Mouse (Mus musculus) urinary bladder, postnatal 36 days (tissue): ENCODE data around the gene Tcirg1.

Experiments
- DNase-seq, 2 experiments: peaks; one replicate each; pipeline ENCODE4 v3.0.0; 2022; ENCODE audit warnings: low spot score in 2 of 2, mixed read lengths in 1 of 2

The Tcirg1 gene

DNA sequence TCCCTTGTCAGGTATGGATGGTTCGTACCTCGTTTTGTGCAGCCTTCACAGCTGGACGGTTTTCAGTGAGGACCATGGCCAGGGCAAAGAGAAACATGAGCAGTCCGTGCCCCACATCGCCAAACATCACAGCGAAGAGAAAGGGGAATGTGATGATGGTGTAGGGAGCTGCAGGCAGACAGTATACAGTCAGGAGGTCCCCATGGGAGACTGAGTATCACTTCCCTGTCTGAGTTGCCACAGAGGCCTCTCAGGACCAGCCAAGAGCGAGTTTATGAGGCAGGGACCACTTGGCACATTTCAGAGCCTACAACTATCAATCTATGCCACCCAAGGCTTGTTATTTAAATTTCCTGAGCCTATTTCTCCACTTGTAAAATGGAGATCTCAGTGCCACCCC is 8.0 kb downstream of the Tcirg1 start:
- no peak for DNase-seq

DNA sequence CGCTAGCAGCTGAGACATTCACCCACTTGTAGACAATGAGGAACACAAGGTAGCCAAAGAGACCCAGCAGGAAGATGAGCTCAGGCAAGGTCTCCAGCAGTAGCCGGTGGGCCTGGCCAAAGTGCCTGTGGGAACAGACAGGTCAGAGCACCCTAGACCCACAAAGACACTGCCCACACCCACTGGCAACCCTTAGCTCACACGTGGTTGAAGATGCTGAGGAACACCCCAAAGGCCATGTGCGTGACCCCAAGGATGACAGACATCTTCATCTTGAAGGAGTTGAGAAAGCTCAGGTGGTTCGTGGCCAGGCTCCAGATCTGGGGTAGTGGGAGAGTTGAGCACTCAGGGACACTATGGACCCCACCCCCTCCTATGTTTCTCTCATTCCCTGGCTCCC is 9.4 kb downstream of the Tcirg1 start:
- DNase-seq, result no peak

DNA sequence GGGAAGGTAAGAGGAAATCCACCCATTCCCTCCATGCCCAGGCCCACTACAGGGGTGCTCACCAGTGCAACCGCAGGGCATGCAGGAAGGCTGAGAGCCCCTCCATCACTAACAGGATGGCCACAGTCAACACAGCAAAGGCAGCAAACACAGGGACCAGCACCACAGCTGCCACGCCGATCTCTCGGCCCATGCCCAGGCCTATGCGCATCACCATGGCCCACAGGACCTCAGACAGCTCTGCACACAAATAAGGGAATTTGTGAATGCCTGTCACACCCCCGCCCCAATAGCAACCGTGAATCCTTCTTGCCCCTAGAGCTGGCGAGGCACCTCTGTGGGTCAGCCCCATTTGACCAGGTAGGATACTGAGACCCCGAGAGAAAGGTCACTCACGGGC is 10.7 kb downstream of the Tcirg1 start:
- DNase-seq, result no peak

DNA sequence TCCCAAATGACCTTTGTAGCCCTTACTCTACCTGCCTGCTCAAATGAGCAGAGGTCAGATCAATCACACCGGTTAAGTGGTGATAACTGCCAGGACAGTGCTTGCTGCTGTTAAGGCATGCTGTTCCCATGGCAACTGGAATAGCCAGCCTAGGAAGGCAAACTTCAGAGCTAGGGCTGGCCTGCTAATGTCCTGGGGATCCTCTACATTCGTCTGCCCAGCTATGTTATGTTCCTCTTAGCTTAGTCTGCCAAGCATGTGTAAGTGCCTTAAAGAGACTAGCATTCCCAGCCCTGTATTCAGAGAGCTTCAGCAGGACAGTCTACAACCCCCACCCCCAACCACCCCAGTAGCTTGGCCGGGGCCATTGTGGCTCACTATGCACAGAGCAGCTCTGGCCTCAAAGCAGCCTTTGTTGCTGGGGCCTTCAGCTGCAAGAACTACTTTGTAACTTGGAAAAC is 11.7 kb downstream of the Tcirg1 start:
- DNase-seq, result no peak

DNA sequence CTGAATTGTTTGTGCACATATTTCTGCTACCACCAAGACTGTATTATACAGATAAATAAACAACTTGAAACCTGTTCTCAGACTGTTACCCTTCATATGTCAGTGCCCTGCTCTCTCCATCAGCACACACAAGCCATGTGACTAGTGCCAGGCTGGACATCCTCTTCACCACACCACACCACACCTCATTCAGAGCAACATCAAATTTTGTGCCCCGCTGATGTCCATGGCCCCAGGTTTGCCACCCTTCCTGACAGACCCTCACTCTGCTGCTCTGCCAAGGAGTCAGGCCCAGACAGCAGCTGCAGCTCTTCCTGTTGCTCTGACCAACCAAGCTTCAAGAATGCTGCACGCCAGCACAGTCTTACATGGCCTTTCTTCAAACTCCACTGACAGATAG is 12.6 kb downstream of the Tcirg1 start:
- DNase-seq, result no peak

DNA sequence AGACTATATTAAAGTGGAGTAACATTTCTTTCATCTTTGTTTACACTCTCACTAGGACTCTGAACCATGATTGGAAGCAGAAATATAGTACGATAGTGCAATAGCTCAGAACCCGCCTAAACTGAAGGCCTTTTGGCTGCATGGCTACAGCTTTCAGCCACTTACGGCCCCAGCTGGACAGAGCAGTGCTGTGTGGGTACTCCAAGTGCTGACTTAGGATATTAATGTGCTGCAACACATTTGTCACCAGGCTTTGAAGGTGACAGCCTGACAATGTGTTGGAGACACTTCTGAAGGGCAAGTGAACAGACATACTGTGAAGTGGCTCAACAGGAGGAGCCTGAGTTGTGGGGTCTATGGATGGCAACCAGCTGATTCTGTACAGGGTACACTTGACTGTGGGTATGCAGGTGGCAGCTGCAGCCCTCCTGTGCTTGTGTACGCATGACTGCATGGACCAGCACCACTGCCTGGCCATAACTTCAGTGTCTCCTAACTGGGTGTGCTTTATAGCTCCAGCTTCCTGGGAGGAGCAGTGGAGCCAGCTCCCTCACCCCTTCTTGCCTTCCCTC is 13.3 kb downstream of the Tcirg1 start:
- no peak for DNase-seq

DNA sequence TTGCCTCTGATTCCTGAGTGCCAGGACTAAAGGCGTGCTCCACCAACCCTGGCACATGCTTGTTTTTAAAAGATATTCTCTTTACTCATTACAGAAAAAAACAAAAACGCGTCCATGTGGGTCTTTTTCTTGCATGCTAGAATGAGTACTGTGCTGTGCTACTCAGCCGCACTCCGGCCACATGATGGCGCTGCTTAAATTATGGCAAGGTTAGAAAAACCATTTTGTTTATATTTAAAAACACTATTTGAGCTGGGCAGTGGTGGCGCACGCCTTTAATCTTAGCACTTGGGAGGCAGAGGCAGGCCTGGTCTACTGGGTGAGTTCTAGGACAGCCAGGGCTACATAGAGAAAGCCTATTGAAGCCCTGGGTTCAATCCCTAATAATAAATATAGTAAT is 16.8 kb downstream of the Tcirg1 start:
- no peak for DNase-seq

DNA sequence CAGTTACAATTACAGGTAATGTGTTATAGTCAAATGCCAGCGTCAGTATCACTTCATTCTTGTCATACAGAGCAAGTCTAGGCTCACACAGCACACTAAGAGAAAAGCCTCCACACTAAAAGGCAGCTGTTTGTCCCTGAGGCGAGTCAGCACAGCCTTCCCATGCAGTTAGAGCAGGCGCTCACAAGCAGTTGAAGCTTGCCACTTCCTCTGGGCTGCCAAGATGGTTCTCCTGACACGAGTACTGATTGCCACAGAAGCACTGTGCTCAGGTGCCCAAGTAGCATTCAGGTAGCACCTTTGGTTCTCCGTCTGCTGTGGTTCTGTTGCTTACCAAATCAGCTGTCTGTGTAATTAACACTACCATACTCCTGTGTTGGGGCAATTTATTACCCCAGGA is 17.8 kb downstream of the Tcirg1 start:
- DNase-seq, result no peak

DNA sequence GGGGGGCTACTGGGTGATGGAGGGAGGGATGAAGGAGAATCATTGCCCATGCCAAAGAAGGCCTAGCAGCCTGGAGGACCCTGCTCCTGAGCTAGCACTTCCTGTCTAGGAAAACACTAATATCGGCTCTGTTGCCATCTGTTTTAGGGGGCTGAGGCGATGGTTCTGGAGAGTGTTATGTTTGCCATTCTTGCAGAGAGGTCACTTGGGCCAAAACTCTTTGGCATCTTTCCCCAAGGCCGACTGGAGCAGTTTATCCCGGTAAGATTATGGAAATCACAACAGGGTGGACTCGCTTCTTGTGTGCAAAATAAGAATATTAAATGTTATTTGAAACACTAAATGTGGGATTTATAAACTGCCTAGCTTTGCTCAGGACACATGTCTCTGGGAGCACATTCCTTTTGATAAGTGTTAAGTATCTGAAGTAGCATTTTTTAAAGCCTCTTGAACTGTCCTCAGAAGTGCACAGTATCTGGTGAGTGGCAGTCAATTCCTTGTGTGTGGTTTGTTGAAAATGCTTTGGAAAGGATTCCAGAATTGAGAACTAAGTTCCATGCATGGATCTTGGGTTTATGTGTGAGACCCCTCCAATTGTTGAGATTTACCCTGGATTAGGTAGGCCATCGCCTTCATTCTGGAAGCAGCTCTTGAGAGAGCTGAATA is 22.5 kb downstream of the Tcirg1 start:
- no peak for DNase-seq

DNA sequence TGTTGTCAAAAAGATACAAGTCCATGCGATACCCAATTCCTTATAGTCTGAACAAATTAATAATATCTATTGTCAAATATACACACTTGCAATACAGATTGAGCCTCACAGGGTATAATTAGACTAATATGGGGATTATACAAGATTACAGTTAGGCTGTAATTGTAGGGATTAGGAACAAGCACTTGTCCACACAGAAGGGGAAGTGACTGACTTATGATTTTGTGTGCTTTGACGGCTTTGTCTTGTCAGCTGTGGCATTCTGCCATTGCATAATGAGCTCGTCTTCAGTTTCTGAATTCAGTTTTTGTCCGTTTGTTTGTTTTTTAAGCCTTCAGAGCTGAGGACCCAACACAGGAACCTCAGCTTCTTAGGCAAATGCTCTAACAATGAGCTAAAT is 24.7 kb downstream of the Tcirg1 start:
- no peak for DNase-seq

DNA sequence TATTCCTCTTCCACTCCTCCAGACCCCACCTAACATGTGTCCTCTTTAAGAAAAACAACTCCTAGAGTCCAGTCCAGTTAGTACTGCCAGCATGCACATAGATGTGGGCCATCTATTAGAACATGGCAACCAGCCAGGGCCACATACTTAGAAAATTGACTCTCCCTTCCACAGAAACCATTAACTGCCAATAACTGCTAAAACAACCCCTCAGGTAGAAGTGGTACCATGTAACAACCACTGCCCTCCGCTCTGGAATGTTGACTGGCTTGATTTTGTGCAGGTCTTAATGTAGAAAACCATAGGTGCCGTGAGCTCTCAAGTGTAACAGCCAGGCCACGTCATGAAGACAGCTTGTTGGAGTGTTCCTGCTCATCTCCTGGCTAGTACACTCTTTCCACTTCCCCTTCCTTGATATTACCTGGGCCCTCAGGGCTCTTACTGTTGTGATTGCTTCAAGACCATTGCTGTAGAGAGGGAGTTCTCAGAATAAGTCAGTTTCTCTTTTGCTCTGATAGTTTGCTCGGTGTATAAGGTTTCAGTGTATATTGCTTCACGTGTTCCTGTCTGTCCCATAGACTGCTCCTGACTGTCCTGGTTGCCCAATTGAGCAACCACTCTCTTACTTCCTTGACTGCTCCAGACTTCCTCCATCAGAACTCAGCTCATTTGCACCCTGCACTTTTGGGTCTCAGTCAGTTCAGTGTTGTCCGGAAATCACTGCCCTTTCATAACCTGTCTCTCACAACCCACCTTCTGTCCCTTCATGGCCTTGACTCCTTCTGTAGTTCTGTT is 26.7 kb downstream of the Tcirg1 start:
- DNase-seq, result no peak

DNA sequence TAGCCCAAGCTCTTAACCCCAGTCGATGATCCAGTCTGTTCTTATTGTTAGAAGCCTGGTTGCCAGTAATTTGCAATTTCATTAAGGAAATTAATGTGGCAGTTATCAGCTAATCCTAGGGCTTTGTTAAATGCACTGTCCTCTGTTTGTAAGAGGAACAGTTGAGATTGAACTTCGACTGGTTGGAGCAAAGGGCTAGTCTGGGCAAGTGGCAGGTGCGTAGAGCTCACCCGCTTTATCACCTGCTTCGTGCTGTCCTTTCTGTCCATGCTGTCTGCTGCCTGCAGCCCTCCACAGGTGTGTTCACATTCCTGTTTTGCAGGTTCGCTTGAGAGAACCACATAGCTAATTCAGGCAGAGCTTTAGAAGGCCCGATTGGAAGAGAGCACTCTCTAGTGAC is 31.9 kb downstream of the Tcirg1 start:
- peak; percentile 14 to 19 for DNase-seq

DNA sequence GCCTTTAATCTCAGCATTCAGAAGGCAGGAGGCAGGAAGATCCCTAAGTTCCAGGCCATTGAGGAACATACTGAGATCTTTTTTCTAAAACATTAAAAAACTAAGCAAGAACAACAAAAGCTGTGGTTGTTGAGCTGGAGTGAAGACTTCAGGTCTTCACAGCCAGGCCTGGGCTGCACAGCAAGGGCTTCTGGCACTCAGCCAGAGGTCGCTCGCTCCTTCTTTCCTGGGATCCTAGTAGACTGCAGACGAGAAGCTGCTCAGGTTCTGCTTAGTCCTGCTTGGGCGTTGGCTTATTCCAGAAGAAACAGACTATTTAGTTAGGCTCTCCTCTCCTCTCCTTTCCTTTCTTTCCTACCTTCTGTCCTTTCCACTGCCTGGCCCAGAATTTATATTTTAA is 34.6 kb downstream of the Tcirg1 start:
- DNase-seq, result no peak

DNA sequence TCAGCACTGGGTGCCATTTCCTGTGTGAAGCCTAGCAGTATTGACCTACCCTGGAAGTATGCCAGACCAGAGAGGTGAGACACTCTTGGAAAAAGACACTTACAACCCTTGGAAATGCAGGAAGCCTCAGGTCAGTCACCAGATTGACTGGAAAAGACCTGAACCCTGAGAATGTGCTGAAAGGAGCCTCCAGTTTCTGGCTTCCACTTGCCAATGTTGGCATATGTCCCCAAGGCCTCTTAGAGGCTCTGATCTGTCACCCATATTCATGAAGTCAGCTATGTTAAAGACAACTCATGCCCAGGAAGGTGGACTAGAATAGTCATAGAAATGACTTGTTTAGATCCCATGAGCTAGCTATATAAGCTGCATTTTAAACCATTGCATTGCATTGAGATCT is 35.5 kb downstream of the Tcirg1 start:
- DNase-seq, result no peak

DNA sequence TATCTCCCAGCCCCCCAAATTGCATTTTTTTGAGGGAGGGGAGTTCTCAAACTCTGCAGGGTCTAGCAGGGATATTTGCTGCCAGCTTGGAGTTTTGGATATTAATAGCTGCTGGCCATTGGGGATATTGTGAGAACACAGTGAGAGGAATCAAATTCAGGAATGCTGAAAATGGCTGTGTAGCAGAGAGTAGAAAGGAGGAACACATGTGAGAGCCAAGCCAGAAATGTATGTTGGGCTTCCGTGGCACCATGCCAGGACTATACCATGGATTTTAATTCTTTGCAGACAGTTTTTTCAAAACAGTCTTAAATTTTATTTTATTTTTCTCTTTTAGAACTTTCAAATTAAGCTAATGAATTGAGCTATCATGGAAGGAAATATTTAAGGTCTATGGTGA is 38.6 kb downstream of the Tcirg1 start:
- no peak for DNase-seq

DNA sequence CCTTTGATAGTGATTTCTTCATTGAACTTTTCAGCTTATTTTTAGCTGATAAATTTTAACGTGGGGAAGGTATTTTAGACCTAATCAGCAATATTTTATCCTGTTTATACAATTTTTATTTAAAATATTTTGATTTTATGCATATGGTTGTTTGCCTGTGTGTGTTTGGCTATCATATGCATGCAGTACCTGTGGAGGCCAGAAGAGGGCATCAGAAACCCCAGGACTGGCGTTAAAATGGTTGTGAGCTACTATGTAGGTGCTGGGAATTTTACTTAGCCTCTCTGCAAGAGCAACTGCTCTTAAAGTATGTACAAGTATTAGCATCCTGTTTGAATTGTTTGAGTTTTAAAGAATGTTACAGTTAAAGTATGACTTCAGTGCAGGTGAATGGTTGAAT is 42.0 kb downstream of the Tcirg1 start:
- no peak for DNase-seq

DNA sequence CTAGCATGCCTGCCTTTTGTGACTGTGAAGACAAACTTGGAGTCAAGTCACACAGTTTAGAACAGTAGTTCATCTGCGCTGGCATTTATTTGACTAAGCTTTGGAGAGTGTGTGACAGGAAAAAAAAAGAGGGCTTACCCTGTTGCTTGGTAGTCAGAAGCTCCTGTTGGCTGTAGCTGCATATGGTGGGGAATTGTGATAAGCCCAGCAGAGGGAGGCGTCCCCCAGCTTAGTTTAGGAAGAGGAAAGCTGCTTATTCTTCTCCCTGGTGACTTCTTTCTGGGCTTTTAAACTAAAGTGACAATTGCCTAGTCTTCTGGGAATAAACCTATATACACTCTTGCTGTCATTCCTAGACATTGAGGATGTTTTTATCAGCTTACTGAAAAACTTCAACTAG is 44.2 kb downstream of the Tcirg1 start:
- no peak for DNase-seq

DNA sequence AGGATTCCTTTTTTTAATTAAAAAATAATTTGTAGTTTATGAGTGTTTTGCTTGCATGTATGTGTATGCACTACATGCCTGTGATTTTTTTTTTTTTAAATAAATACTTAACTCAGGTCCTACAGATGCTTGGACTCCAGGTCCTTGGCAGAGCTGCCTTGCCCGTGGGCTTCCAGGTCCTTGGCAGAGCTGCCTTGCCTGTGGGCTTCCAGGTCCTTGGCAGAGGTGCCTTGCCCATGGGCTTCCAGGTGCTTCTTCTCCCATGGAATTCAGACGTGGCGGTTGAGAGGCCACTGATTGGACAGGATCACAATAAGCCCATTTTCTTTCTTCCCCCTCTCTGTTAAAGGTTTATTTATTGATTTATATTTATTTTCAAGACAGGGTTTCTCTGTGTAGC is 49.7 kb downstream of the Tcirg1 start:
- no peak for DNase-seq

DNA sequence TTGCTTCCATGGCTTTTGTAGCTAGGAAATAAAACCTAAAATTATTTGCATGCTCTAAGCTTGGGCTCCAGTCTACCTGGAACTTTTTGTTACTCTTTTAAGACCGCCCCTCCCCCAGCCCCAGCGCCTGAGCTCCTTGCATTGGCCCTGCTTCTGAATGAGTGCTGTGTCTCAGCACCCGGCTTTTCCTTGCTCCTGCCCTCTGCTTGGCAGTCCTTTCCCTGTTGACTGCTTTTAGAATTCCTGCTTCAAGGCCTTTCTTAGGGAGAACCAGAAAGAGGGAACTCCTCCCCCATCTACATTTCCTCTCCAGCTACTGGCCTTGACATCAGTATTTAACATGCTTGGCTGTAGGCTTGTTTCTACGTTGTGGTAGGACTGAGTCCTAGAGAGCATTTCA is 51.3 kb downstream of the Tcirg1 start:
- no peak for DNase-seq

DNA sequence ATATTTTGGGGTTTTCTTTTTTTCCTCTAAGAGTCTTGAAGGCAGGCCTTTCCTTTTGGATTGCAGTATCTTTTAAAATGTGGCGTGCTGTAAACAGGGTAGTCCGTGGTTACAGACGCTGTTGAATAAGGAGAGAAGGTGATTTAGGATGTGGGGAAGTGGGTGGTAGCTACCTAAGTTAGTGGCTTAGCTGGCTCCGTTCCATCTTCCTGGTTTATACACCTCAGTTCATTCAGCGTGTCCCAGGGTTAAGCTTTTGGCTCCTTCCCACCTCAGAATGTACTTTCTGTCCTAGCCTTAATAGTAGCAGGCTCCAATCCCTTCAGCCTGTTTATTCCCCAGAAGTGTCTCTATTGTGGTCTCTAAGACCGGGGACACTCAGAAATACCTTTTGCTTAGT is 51.8 kb downstream of the Tcirg1 start:
- DNase-seq, result no peak

DNA sequence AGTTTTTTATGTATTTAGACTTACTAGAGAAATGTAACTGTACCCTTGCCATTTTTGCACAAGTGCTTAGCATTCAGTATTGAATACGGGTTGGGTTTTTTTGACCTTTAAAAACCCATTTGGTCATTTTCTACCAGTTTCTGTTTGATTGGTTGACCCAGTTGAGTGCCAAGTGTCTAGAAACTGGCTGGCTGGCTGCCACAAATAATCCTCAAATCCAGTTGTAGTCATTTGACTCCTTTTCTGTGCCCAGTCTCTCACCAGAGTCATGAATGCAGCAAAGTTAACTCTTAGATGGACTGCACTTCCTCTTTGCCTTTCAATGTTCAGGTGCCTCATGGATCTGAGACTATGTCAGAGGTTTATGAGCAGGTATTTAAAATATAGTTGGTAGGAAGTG is 53.0 kb downstream of the Tcirg1 start:
- DNase-seq, result peak in 1 of 2 experiments; percentile 32

DNA sequence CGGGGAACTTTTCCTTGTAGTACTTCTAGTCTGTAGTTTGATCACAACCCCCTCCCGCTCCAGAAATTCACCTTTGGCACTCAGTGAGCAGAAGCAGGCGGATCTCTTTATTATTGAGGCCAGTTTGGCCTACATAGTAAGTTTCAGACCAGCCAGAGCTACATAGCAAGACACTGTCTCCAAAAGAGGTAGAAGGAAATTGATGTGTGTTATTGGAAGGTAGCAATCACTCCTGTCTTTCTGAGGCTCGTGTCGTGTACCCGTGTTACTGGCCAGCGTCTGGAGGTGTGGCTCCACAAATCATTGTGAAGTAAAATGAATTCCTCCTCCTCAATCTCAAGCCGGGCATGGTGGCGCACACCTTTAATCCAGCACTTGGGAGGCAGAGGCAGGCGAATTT is 53.8 kb downstream of the Tcirg1 start:
- DNase-seq, result no peak

DNA sequence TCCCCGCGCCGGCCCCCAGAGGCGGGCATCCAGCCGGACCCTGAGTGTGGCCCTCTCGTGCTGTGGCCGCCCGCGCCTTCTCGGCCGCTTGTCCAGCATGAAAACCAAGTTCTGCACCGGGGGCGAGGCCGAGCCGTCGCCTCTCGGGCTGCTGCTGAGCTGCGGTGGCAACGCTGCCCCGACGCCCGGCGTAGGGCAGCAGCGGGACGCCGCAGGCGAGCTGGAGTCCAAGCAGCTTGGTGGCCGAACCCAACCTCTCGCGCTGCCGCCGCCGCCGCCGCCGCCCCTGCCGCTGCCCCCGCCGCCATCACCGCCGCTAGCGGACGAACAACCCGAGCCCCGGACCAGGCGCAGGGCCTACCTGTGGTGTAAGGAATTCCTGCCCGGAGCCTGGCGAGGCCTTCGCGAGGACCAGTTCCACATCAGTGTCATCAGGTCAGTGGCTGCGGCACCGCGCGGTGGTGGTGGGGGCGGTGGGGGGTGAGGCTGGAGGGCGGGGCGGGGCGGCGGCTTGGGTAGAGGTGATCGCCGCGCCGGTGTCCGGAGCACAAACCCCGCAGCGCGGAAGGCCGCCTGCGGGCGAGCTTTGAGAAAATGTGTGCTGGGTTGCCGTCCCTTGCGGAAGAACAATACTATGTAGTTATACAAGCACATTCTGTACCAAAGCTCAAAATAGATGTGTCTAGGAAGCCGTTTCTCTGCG is 54.8 kb downstream of the Tcirg1 start:
- DNase-seq, result peak; percentile 47 to 52
